Mouse (Mus musculus): ENCODE measurements around the gene Plekho1.

DNA sequence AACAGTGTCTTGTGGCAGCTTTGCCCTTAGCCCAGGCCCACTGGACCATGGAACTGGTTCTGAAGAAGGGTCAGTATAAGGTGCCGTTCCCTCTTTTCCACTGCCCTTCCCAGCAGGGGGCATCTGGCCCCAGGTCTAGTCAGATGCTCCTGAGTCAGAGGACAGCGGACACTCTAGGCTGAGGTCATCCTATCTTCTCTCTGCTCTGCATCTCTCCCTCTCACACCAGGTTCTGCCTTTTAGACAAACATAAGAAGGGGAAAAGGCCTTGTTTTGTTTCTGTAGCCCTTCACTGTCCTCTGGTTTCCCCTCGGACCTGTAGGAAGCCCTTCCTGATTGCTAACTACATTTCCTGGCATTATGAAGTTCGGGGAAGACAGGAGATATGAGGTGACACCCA, 1.9 kb downstream of the Plekho1 start:
- TF ChIP-seq CTCF (IDR thresholded peaks at IDR 0.05; ENCODE audit: insufficient read depth, low read depth, low read length) (no peak), POLR2A (IDR thresholded peaks at IDR 0.05; ENCODE audit: insufficient read depth, low read depth, low read length) (no peak)

Data from olfactory bulb, adult 2 months (tissue).